Mouse (Mus musculus) lung, postnatal 0 days (tissue): ENCODE measurements around the gene Tspan18.

Experiments used
- CTCF ChIP-seq: IDR thresholded peaks from 2 replicates; pipeline ENCODE4 v1.5.1; 2016; ENCODE audit warnings: antibody characterized with exemption, mild to moderate bottlenecking
- EP300 ChIP-seq: IDR thresholded peaks from 2 replicates; pipeline ENCODE4 v1.6.1; 2016; ENCODE audit warnings: antibody characterized with exemption, mild to moderate bottlenecking, control low read depth

- TF ChIP-seq CTCF (no peak), EP300 (no peak)
Observed at GRCm38 (mm10) chr2:93166295-93166694, 168.0 kb downstream of the Tspan18 start.
